In genomic region chr8:95175808-95176207, GRCm38 (mm10) we compare ENCODE assay signal across 9 mouse cellular contexts. TPM values are rescaled to one million over a fixed set of nuclear protein-coding genes. Genes with fewer than 3 reads are reported as not detected.
DNase-seq lines count a peak whose midpoint lies in the region; ATAC-seq lines count a peak whose summit lies in the region.
"Had no signal": no experiment of that assay in that cellular context is flagged by ENCODE, and none has a peak within 500 bp of the region (broad histone marks: within the 10 kb centered on the region; RNA-seq: fewer than 3 reads in every experiment).

No protein-coding gene starts in this region.

- H3K27ac ChIP-seq in forebrain, embryonic 11.5 days (ENCODE audit: low read depth, low read length), result no peak overlapping the region; the same call in 1 of the 2 replicates
- H3K27ac ChIP-seq in neural tube, embryonic 15.5 days (replicated peaks), result peak overlapping the region; percentile 88

- WGBS in forebrain, embryonic 11.5 days, result 60% methylated on average over 18 of the region's 18 CpGs
- WGBS in neural tube, embryonic 15.5 days, result 16% methylated on average over 18 of the region's 18 CpGs

- ATAC-seq in forebrain, embryonic 11.5 days (replicated peaks; ENCODE audit: low FRiP score), result peak; percentile 69; the same call in 1 of the 2 replicates
- ATAC-seq in neural tube, embryonic 15.5 days (ENCODE audit: low FRiP score), result peak; percentile 92

- no peak overlapping the region for H3K4me2 ChIP-seq in forebrain, embryonic 11.5 days (ENCODE audit: low read depth, low read length, severe bottlenecking)
- H3K4me2 ChIP-seq in neural tube, embryonic 15.5 days, result peak overlapping the region; percentile 31

- H3K27me3 ChIP-seq in forebrain, embryonic 11.5 days (ENCODE audit: control insufficient read depth, insufficient read depth, low read length), result no peaks in the 10 kb centered on the region
- no peaks in the 10 kb centered on the region for H3K27me3 ChIP-seq in neural tube, embryonic 15.5 days (replicated peaks)

- no peaks in the 10 kb centered on the region for H3K9me3 ChIP-seq in forebrain, embryonic 11.5 days (ENCODE audit: control insufficient read depth, low read length)
- H3K9me3 ChIP-seq in neural tube, embryonic 15.5 days (replicated peaks), result no peaks in the 10 kb centered on the region

- peak overlapping the region; percentile 20; the same call in 1 of the 2 replicates for H3K9ac ChIP-seq in forebrain, embryonic 11.5 days (ENCODE audit: low read length)
- peak overlapping the region; percentile 17; the same call in 1 of the 2 replicates for H3K9ac ChIP-seq in neural tube, embryonic 15.5 days (replicated peaks)

- H3K36me3 ChIP-seq in forebrain, embryonic 11.5 days (ENCODE audit: control insufficient read depth, insufficient read depth, low read length), result no peaks in the 10 kb centered on the region
- no peaks in the 10 kb centered on the region for H3K36me3 ChIP-seq in neural tube, embryonic 15.5 days

- DNase-seq in embryo, embryonic 11 days, result peak; percentile 28
- DNase-seq in embryo, embryonic 9.5 days (ENCODE audit: extremely low spot score), result no peak
- DNase-seq in forebrain, embryonic 11.5 days (ENCODE audit: low spot score), result peak; percentile 65
- peak; percentile 19 for DNase-seq in left cerebral cortex, adult 11 months (ENCODE audit: low spot score)
- no peak for DNase-seq in heart, adult 18-20 months
- no peak for DNase-seq in kidney, postnatal 14 days
- no peak for DNase-seq in kidney, adult 9 months

- H3K4me1 ChIP-seq in forebrain, embryonic 11.5 days (replicated peaks; ENCODE audit: control insufficient read depth, insufficient read depth, low read length), result peaks cover 10% of the 10 kb centered on the region; the same call in 1 of the 2 replicates
- H3K4me1 ChIP-seq in neural tube, embryonic 15.5 days, result peaks cover 21% of the 10 kb centered on the region

- H3K4me3 ChIP-seq in forebrain, embryonic 11.5 days (ENCODE audit: low read depth, low read length), result no peak overlapping the region
- no peak overlapping the region for H3K4me3 ChIP-seq in neural tube, embryonic 15.5 days (replicated peaks)
- H3K4me3 ChIP-seq: myocyte had no signal

RNA-seq across cellular contexts. Expression of gene Kifc3, which starts 26.8 kb away (rescaled TPM):
- 5.5 and 5.9 TPM in 2 replicates for polyA plus RNA-seq in forebrain, embryonic 11.5 days (2014; fragmentation: Nextera tagmentation; extraction: Ambion mirVana)
- polyA plus RNA-seq in neural tube, embryonic 15.5 days (2015; fragmentation: Nextera tagmentation; extraction: Ambion mirVana), result 27.2 and 28.5 TPM in 2 replicates
- 10 to 100 TPM; 73.0 to 91.6 TPM for total RNA-seq in heart, adult 18-20 months (2021)

Comparison
In these comparisons a context has a peak if more than half of its experiments do, and no peak if none do; other contexts are left out.
1. DNase-seq: peak in embryo, embryonic 11 days (single experiment), forebrain, embryonic 11.5 days (single experiment) and left cerebral cortex, adult 11 months (single experiment); none in embryo, embryonic 9.5 days (single experiment), heart, adult 18-20 months (0 of 2), kidney, postnatal 14 days (single experiment) and kidney, adult 9 months (single experiment).